Mouse (Mus musculus) CH12.LX (cell line): ENCODE data around the gene Fads3. TPM values are rescaled to one million over a fixed set of nuclear protein-coding genes. Genes with fewer than 3 reads are reported as not detected.

Source experiments
- DNase-seq: peaks from one replicate; pipeline ENCODE4 v3.0.0-alpha.2; 2013; ENCODE audit errors: extremely low read depth
- H3K27ac ChIP-seq: 2 replicates; pipeline ENCODE4 v1.5.1; 2012; ENCODE audit warnings: low read depth, mild to moderate bottlenecking, control low read depth, moderate library complexity; ENCODE audit not compliant: insufficient read depth
- H3K27me3 ChIP-seq: replicated peaks from 2 replicates; pipeline ENCODE3; 2012; ENCODE audit warnings: inconsistent platforms
- H3K36me3 ChIP-seq, 2 experiments: replicated peaks in 1 of 2; 2 replicates each; pipeline versions ENCODE3 to v1.6.1; 2012; ENCODE audit warnings: inconsistent platforms in 1 of 2, low read length in 1 of 2, mild to moderate bottlenecking in 1 of 2, mixed read lengths in 1 of 2, moderate library complexity in 1 of 2; ENCODE audit not compliant: control insufficient read depth in 1 of 2, insufficient read depth in 1 of 2
- H3K4me1 ChIP-seq, 2 experiments: 2 replicates each; pipeline ENCODE4 v1.6.1; 2012; ENCODE audit warnings: inconsistent platforms in 1 of 2, moderate library complexity in 1 of 2; ENCODE audit not compliant: insufficient read depth in 2 of 2, control insufficient read depth in 1 of 2
- H3K4me2 ChIP-seq: 2 replicates; pipeline ENCODE4 v1.6.1; 2012; ENCODE audit warnings: low read depth, mild to moderate bottlenecking, control low read depth; ENCODE audit not compliant: poor library complexity, insufficient read depth, severe bottlenecking
- H3K4me3 ChIP-seq, 3 experiments: fragments of 150-350 bp in 1 of 3; sonication (generic) in 1 of 3; replicated peaks in 1 of 3; 2 replicates each; pipeline versions ENCODE3 to v1.5.1; 2011 to 2012; ENCODE audit warnings: low read depth in 2 of 3, low read length in 2 of 3, mild to moderate bottlenecking in 2 of 3, moderate library complexity in 2 of 3, control low read depth in 1 of 3, improper control_type of control experiment in 1 of 3, inconsistent platforms in 1 of 3, mixed read lengths in 1 of 3; ENCODE audit not compliant: poor library complexity in 1 of 3
- H3K79me2 ChIP-seq: replicated peaks from 2 replicates; pipeline ENCODE4 v1.6.1; 2012; ENCODE audit warnings: mild to moderate bottlenecking, moderate library complexity; ENCODE audit not compliant: control insufficient read depth, poor library complexity, insufficient read depth, severe bottlenecking; ENCODE audit errors: extremely low read depth
- H3K9ac ChIP-seq: 2 replicates; pipeline ENCODE4 v1.6.1; 2012; ENCODE audit warnings: low read depth, mild to moderate bottlenecking, control low read depth, moderate library complexity; ENCODE audit not compliant: insufficient read depth
- H3K9me3 ChIP-seq: replicated peaks from 2 replicates; pipeline ENCODE3; 2012; ENCODE audit warnings: low read length, inconsistent platforms, mixed read lengths
- E2F4 ChIP-seq: IDR thresholded peaks from 2 replicates; pipeline ENCODE4 v1.6.1; 2011; ENCODE audit warnings: low read depth, low read length, improper control_type of control experiment; ENCODE audit not compliant: insufficient replicate concordance
- ELF1 ChIP-seq: IDR thresholded peaks from 2 replicates; pipeline ENCODE4 v1.6.1; 2014; ENCODE audit warnings: low read depth, mild to moderate bottlenecking, inconsistent platforms, low read length, improper control_type of control experiment
- EP300 ChIP-seq: IDR thresholded peaks from 2 replicates; pipeline ENCODE4 v1.6.1; 2011; ENCODE audit warnings: low read length, improper control_type of control experiment
- ETS1 ChIP-seq: conservative IDR thresholded peaks from 2 replicates; pipeline ENCODE4 v1.6.1; 2012; ENCODE audit warnings: low read depth, mild to moderate bottlenecking, inconsistent platforms, low read length, improper control_type of control experiment, moderate library complexity
- GABPA ChIP-seq: IDR thresholded peaks from 2 replicates; pipeline ENCODE4 v1.6.1; 2012; ENCODE audit warnings: low read depth, low read length, improper control_type of control experiment, inconsistent platforms; ENCODE audit not compliant: insufficient replicate concordance
- HCFC1 ChIP-seq: IDR thresholded peaks from 2 replicates; pipeline ENCODE4 v1.6.1; 2012; ENCODE audit warnings: low read depth, mild to moderate bottlenecking, inconsistent platforms, low read length, improper control_type of control experiment
- JUN ChIP-seq: IDR thresholded peaks from 2 replicates; pipeline ENCODE4 v1.6.1; 2011; ENCODE audit warnings: low read depth, mild to moderate bottlenecking, low read length, improper control_type of control experiment, moderate library complexity; ENCODE audit not compliant: insufficient read depth
- JUND ChIP-seq: conservative IDR thresholded peaks from 2 replicates; pipeline ENCODE4 v1.6.1; 2011; ENCODE audit warnings: low read depth, low read length, improper control_type of control experiment
- KAT2A ChIP-seq: IDR thresholded peaks from 2 replicates; pipeline ENCODE4 v1.6.1; 2012; ENCODE audit warnings: low read length, improper control_type of control experiment, inconsistent platforms; ENCODE audit not compliant: insufficient replicate concordance
- MAFK ChIP-seq: IDR thresholded peaks from 2 replicates; pipeline ENCODE4 v1.6.1; 2011; ENCODE audit warnings: low read length, improper control_type of control experiment; ENCODE audit not compliant: insufficient replicate concordance
- MAZ ChIP-seq: IDR thresholded peaks from 2 replicates; pipeline ENCODE4 v1.6.1; 2012; ENCODE audit warnings: low read depth, mild to moderate bottlenecking, inconsistent platforms, low read length, improper control_type of control experiment, moderate library complexity
- MEF2A ChIP-seq: IDR thresholded peaks from 2 replicates; pipeline ENCODE4 v1.6.1; 2014; ENCODE audit warnings: low read depth, mild to moderate bottlenecking, inconsistent platforms, low read length, improper control_type of control experiment, borderline replicate concordance
- MXI1 ChIP-seq: IDR thresholded peaks from 2 replicates; pipeline ENCODE4 v1.6.1; 2011; ENCODE audit warnings: mild to moderate bottlenecking, low read depth, low read length, improper control_type of control experiment
- NELFE ChIP-seq: IDR thresholded peaks from 2 replicates; pipeline ENCODE4 v1.6.1; 2011; ENCODE audit warnings: low read depth, low read length, improper control_type of control experiment
- PAX5 ChIP-seq: IDR thresholded peaks from 2 replicates; pipeline ENCODE4 v1.6.1; 2012; ENCODE audit warnings: low read length, inconsistent platforms, mixed read lengths
- POLR2A ChIP-seq: IDR thresholded peaks from 2 replicates; pipeline ENCODE4 v1.6.1; 2011; ENCODE audit warnings: low read depth, mild to moderate bottlenecking, improper control_type of control experiment, low read length
- SIN3A ChIP-seq: IDR thresholded peaks from 2 replicates; pipeline ENCODE4 v1.6.1; 2012; ENCODE audit warnings: low read length, improper control_type of control experiment, inconsistent platforms
- SMC3 ChIP-seq: IDR thresholded peaks from 2 replicates; pipeline ENCODE4 v1.6.1; 2011; ENCODE audit warnings: low read depth, low read length, improper control_type of control experiment
- USF1 ChIP-seq: IDR thresholded peaks from 2 replicates; pipeline ENCODE4 v1.6.1; 2014; ENCODE audit warnings: low read depth, mild to moderate bottlenecking, inconsistent platforms, low read length, improper control_type of control experiment
- ZMIZ1 ChIP-seq: IDR thresholded peaks from 2 replicates; pipeline ENCODE4 v1.6.1; 2012; ENCODE audit warnings: low read depth, mild to moderate bottlenecking, inconsistent platforms, low read length, improper control_type of control experiment
- ZNF384 ChIP-seq: IDR thresholded peaks from 2 replicates; pipeline ENCODE4 v1.6.1; 2012; ENCODE audit warnings: low read depth, low read length, improper control_type of control experiment, inconsistent platforms
- dilution Hi-C: fragments of 300-500 bp; cut with MboI; formaldehyde crosslinking; loops from 2 replicates; pipeline ENCODE4 v1.14.3; 2020; ENCODE audit warnings: low sequenced_read_pairs; ENCODE audit not compliant: extremely low pct_unique_long_range_greater_than_20kb, extremely low pct_ligation_motif_present
- in situ Hi-C: fragments of 300-500 bp; cut with MboI; formaldehyde crosslinking; loops from 3 replicates; pipeline ENCODE4 v1.14.3; 2019; ENCODE audit warnings: low sequenced_read_pairs, low pct_ligation_motif_present, low pct_unique_long_range_greater_than_20kb, mixed read lengths
- polyA plus RNA-seq: library from polyadenylated mRNA; unstranded; fragments of >175 nt; gene quantifications from 2 replicates; pipeline ENCODE4 v1.2.1, GENCODE M21; 2012; ENCODE audit warnings: low read depth; ENCODE audit not compliant: insufficient read length
- total RNA-seq, 2 experiments: library from RNA; depleted of rRNA; stranded (reverse); fragments of 300-350 nt in 1 of 2; fragments of >200 nt in 1 of 2; gene quantifications; 2 replicates each; pipeline ENCODE4 v1.2.3; 2012 to 2014

Fads3 gene
- total and polyA plus RNA-seq, 3 experiments, result 0.29 to 1.1 TPM; not detected in 1

- dilution Hi-C loops (no loop called here), in situ Hi-C loops (no loop called here)
- no peak overlapping the region for H3K4me3 ChIP-seq
- H3K27me3 ChIP-seq, result peaks cover 2% of the 10 kb centered on the region
- TF ChIP-seq MAZ (no peak), HCFC1 (no peak), E2F4 (no peak), SIN3A (no peak), EP300 (no peak), USF1 (no peak), PAX5 (no peak), ZNF384 (no peak), JUND (no peak), POLR2A (no peak), MAFK (no peak)
- no peak overlapping the region for H3K4me2 ChIP-seq
- H3K9me3 ChIP-seq, result no peaks in the 10 kb centered on the region
- no peak for DNase-seq
- H3K27ac ChIP-seq, result no peak overlapping the region
- no peaks in the 10 kb centered on the region for H3K36me3 ChIP-seq
- peaks cover 0 to under 1% of the 10 kb centered on the region in 2 experiments; a peak in 1 of 4 replicates for H3K4me1 ChIP-seq
- H3K9ac ChIP-seq, result no peak overlapping the region
- no peaks in the 10 kb centered on the region for H3K79me2 ChIP-seq
Observed at GRCm38 (mm10) chr19:10054361-10055075, 13.1 kb downstream of the Fads3 start.

- Histone ChIP-seq H3K9ac (no peak overlapping the region), H3K4me3 (no peak overlapping the region), H3K4me2 (no peak overlapping the region), H3K9me3 (no peaks in the 10 kb centered on the region), H3K36me3 (no peaks in the 10 kb centered on the region), H3K4me1 (peaks cover 0 to 3% of the 10 kb centered on the region in 2 experiments; a peak in 2 of 4 replicates), H3K27me3 (peaks cover 2% of the 10 kb centered on the region), H3K79me2 (no peaks in the 10 kb centered on the region), H3K27ac (no peak overlapping the region)
- in situ Hi-C loops, result no loop called here
- dilution Hi-C loops, result no loop called here
- TF ChIP-seq GABPA (no peak), ETS1 (no peak), ELF1 (no peak), ZNF384 (no peak), JUND (no peak), MXI1 (no peak), NELFE (no peak), SMC3 (no peak), ZMIZ1 (no peak), JUN (no peak), MEF2A (no peak), KAT2A (no peak)
- DNase-seq, result no peak
Observed at GRCm38 (mm10) chr19:10055261-10055660, 13.9 kb downstream of the Fads3 start.
